Mouse (Mus musculus): ENCODE measurements around the gene Exoc7.

GRCm38 (mm10) chr11:116351294-116351693, 44.3 kb upstream of the Exoc7 start:
- TF ChIP-seq CTCF (IDR thresholded peaks at IDR 0.05; ENCODE audit: low read depth) (no peak; the same call in 1 of the 2 replicates), EP300 (IDR thresholded peaks at IDR 0.05; ENCODE audit: low read depth) (no peak)
